12 mouse cellular contexts compared by ENCODE assay signal in genomic region chr5:115013436-115013835, GRCm38 (mm10). TPM values are rescaled to one million over a fixed set of nuclear protein-coding genes. Genes with fewer than 3 reads are reported as not detected.
A peak's percentile ranks its signal among the peaks of the same experiment; 100 is the strongest.
DNase-seq lines count a peak whose midpoint lies in the region; ATAC-seq and TF ChIP-seq lines count a peak whose summit lies in the region.
"Had no signal": no experiment of that assay in that cellular context is flagged by ENCODE, and none has a peak within 500 bp of the region (broad histone marks: within the 10 kb centered on the region; RNA-seq: fewer than 3 reads in every experiment).

No protein-coding gene starts in this region.

- no peak for ATAC-seq in heart, embryonic 14.5 days (ENCODE audit: insufficient number of reproducible peaks, insufficient read depth, low FRiP score, low read depth)
- no peak for ATAC-seq in embryonic facial prominence, embryonic 15.5 days (ENCODE audit: insufficient number of reproducible peaks, low FRiP score, low TSS enrichment, low read depth)
- ATAC-seq in limb, embryonic 11.5 days (ENCODE audit: insufficient number of reproducible peaks, low FRiP score, low TSS enrichment, low read depth), result no peak

- no peak for TF ChIP-seq POLR2A in myocyte (IDR thresholded peaks at IDR 0.05; ENCODE audit: insufficient read length, low read depth)

- H3ac ChIP-seq in myocyte (ENCODE audit: control insufficient read depth, insufficient read length), result no peak overlapping the region

- H3K4me1 ChIP-seq in heart, embryonic 14.5 days (ENCODE audit: control insufficient read depth in 2 of 2, insufficient read depth in 2 of 2, low read length in 2 of 2), result peaks cover 15 to 59% of the 10 kb centered on the region in 2 experiments
- H3K4me1 ChIP-seq in embryonic facial prominence, embryonic 15.5 days, result peaks cover 28% of the 10 kb centered on the region
- H3K4me1 ChIP-seq in limb, embryonic 11.5 days (ENCODE audit: control insufficient read depth, insufficient read depth, low read length), result peaks cover 14% of the 10 kb centered on the region

- peaks cover 68% of the 10 kb centered on the region for H3K79me2 ChIP-seq in myocyte (ENCODE audit: control insufficient read depth, insufficient read depth)

- intact Hi-C loops in heart, postnatal 10 days (cut with DNase I), result no loop called here

- no peak overlapping the region for H3K27ac ChIP-seq in heart, embryonic 14.5 days (replicated peaks in 1 of 2; ENCODE audit: control insufficient read depth in 1 of 2, insufficient read depth in 1 of 2, low read depth in 2 of 2, low read length in 2 of 2)
- H3K27ac ChIP-seq in embryonic facial prominence, embryonic 15.5 days (replicated peaks), result no peak overlapping the region
- H3K27ac ChIP-seq in limb, embryonic 11.5 days (replicated peaks; ENCODE audit: low read depth, low read length), result no peak overlapping the region

- H3K36me3 ChIP-seq in heart, embryonic 14.5 days (ENCODE audit: control insufficient read depth, insufficient read depth, low read length), result 0 out of 2 replicates have a peak, but pooled peaks cover 2% of the 10 kb centered on the region
- H3K36me3 ChIP-seq in embryonic facial prominence, embryonic 15.5 days, result no peaks in the 10 kb centered on the region
- no peaks in the 10 kb centered on the region for H3K36me3 ChIP-seq in limb, embryonic 11.5 days (ENCODE audit: control insufficient read depth, insufficient read depth, low read length)
- no peaks in the 10 kb centered on the region for H3K36me3 ChIP-seq in myocyte (ENCODE audit: control insufficient read depth, insufficient read depth)

- H3K9me3 ChIP-seq in heart, embryonic 14.5 days (ENCODE audit: control insufficient read depth, low read length), result no peaks in the 10 kb centered on the region
- H3K9me3 ChIP-seq in embryonic facial prominence, embryonic 15.5 days (replicated peaks), result no peaks in the 10 kb centered on the region
- H3K9me3 ChIP-seq in limb, embryonic 11.5 days (ENCODE audit: control insufficient read depth, low read length), result no peaks in the 10 kb centered on the region

- WGBS in heart, embryonic 14.5 days, result 61% methylated on average over 3 of the region's 3 CpGs
- WGBS in embryonic facial prominence, embryonic 15.5 days, result 66% methylated on average over 3 of the region's 3 CpGs
- 78% methylated on average over 3 of the region's 3 CpGs for WGBS in limb, embryonic 11.5 days

- H3K27me3 ChIP-seq in heart, embryonic 14.5 days (ENCODE audit: control insufficient read depth, insufficient read depth, low read length), result no peaks in the 10 kb centered on the region
- H3K27me3 ChIP-seq in embryonic facial prominence, embryonic 15.5 days, result no peaks in the 10 kb centered on the region
- H3K27me3 ChIP-seq in limb, embryonic 11.5 days (ENCODE audit: control insufficient read depth, insufficient read depth, low read length), result no peaks in the 10 kb centered on the region
- no peaks in the 10 kb centered on the region for H3K27me3 ChIP-seq in myocyte (ENCODE audit: control insufficient read depth, insufficient read depth, insufficient read length)

- H3K4me2 ChIP-seq in heart, embryonic 14.5 days (ENCODE audit: low read length), result peak overlapping the region; percentile 89
- peak overlapping the region; percentile 81 for H3K4me2 ChIP-seq in embryonic facial prominence, embryonic 15.5 days (replicated peaks)
- peak overlapping the region; percentile 94; the same call in 1 of the 2 replicates for H3K4me2 ChIP-seq in limb, embryonic 11.5 days (ENCODE audit: low read depth, severe bottlenecking)
- H3K4me2 ChIP-seq in myocyte (ENCODE audit: low read depth), result peak overlapping the region; percentile 86

- H3K4me3 ChIP-seq in heart, embryonic 14.5 days (ENCODE audit: control insufficient read depth in 1 of 2, insufficient read depth in 1 of 2, low read depth in 1 of 2, low read length in 2 of 2), result no peak overlapping the region
- H3K4me3 ChIP-seq in embryonic facial prominence, embryonic 15.5 days (replicated peaks), result peak overlapping the region; percentile 84
- 0 out of 2 replicates have a peak overlapping the region, but pooled peaks have one; percentile 3 for H3K4me3 ChIP-seq in limb, embryonic 11.5 days (ENCODE audit: low read depth, low read length)
- H3K4me3 ChIP-seq in myocyte, result peak overlapping the region; percentile 80

- peak overlapping the region; percentile 16; the same call in 1 of the 2 replicates for H3K9ac ChIP-seq in heart, embryonic 14.5 days (ENCODE audit: low read length)
- no peak overlapping the region for H3K9ac ChIP-seq in embryonic facial prominence, embryonic 15.5 days
- no peak overlapping the region for H3K9ac ChIP-seq in limb, embryonic 11.5 days (ENCODE audit: low read length)

- DNase-seq in heart, postnatal 10 days, result no peak
- DNase-seq in limb, embryonic 11.5 days (ENCODE audit: low spot score), result no peak
- no peak for DNase-seq in MN1 (ENCODE audit: low spot score)
- DNase-seq in left cerebral cortex, adult 11 months (ENCODE audit: low spot score), result no peak
- DNase-seq in ovary, adult 18-20 months (ENCODE audit: low spot score), result no peak
- DNase-seq: adrenal gland, adult 8-10 months; embryo, embryonic 11 days; heart, postnatal 14 days had no signal

TF ChIP-seq in myocyte, 11 proteins besides CTCF, POLR2A, EP300 and RAD21:
- TF ChIP-seq USF1 (IDR thresholded peaks at IDR 0.05; ENCODE audit: low read depth), result no peak
- no peak for TF ChIP-seq SRF (IDR thresholded peaks at IDR 0.05; ENCODE audit: control insufficient read depth, insufficient read length, low read depth)
- TF ChIP-seq CEBPB (IDR thresholded peaks at IDR 0.05; ENCODE audit: insufficient read depth, poor library complexity, severe bottlenecking), result no peak
- TF ChIP-seq POLR2AphosphoS2 (IDR thresholded peaks at IDR 0.05; ENCODE audit: insufficient read length, low read depth), result no peak
- no peak for TF ChIP-seq MYOD1 (IDR thresholded peaks at IDR 0.05; ENCODE audit: control insufficient read depth in 1 of 3, insufficient read length in 2 of 3, low read depth in 2 of 3)
- no peak for TF ChIP-seq MAX (IDR thresholded peaks at IDR 0.05; ENCODE audit: low read depth)
- no peak for TF ChIP-seq E2F4 (IDR thresholded peaks at IDR 0.05; ENCODE audit: insufficient read depth)
- no peak for TF ChIP-seq TCF3 (IDR thresholded peaks at IDR 0.05; ENCODE audit: insufficient read length, low read depth)
- TF ChIP-seq REST (IDR thresholded peaks at IDR 0.05; ENCODE audit: insufficient read depth, insufficient read length), result no peak
- no peak for TF ChIP-seq MYOG (IDR thresholded peaks at IDR 0.05; ENCODE audit: control insufficient read depth in 1 of 3, insufficient read depth in 1 of 3, insufficient read length in 2 of 3, low read depth in 2 of 3)
- no peak for TF ChIP-seq TCF12 (IDR thresholded peaks at IDR 0.05; ENCODE audit: insufficient read depth, poor library complexity, severe bottlenecking)
TF ChIP-seq in myocyte: peak in this region for 0.

RNA-seq across cellular contexts. Expression of gene Sppl3, which starts 2.5 kb away (rescaled TPM):
- polyA plus RNA-seq in heart, embryonic 14.5 days (2014; fragmentation: Nextera tagmentation; extraction: Ambion mirVana), result 35.1 and 39.9 TPM in 2 replicates
- 10 to 100 TPM; 51.9 to 56.5 TPM for total RNA-seq in heart, postnatal 10 days (2021)
- polyA plus RNA-seq in embryonic facial prominence, embryonic 15.5 days (2015; fragmentation: Nextera tagmentation; extraction: Ambion mirVana), result 20.9 and 24.9 TPM in 2 replicates
- 30.9 and 43.5 TPM in 2 replicates for polyA plus RNA-seq in limb, embryonic 11.5 days (2014; fragmentation: Nextera tagmentation; extraction: Ambion mirVana)
- polyA plus RNA-seq in myocyte (2012; fragmentation: generic; extraction: Trizol), result 24.9 TPM

RNA-seq across cellular contexts. Expression of gene Hnf1a, which starts 42.5 kb away (rescaled TPM):
- polyA plus RNA-seq in heart, embryonic 14.5 days (2014; fragmentation: Nextera tagmentation; extraction: Ambion mirVana), result not detected in 2 replicates
- not detected for total RNA-seq in heart, postnatal 10 days (2021)
- polyA plus RNA-seq in embryonic facial prominence, embryonic 15.5 days (2015; fragmentation: Nextera tagmentation; extraction: Ambion mirVana), result 0.07 TPM in 1 of 2 replicates, not detected in the other
- polyA plus RNA-seq in limb, embryonic 11.5 days (2014; fragmentation: Nextera tagmentation; extraction: Ambion mirVana), result not detected in 2 replicates
- not detected for polyA plus RNA-seq in myocyte (2012; fragmentation: generic; extraction: Trizol)
- total RNA-seq: adrenal gland, adult 8-10 months; left cerebral cortex, postnatal 14 days had no signal

Comparison
In these comparisons a context has a peak if more than half of its experiments do, and no peak if none do; other contexts are left out.
1. H3K4me3 ChIP-seq: peak in embryonic facial prominence, embryonic 15.5 days (single experiment), limb, embryonic 11.5 days (single experiment) and myocyte (single experiment); none in heart, embryonic 14.5 days (0 of 2).
2. Peak in every context shown above with its lines, with median percentiles within 50 percentile points of each other: H3K4me2 ChIP-seq.